Mouse (Mus musculus): Measurements from ENCODE around the gene Retreg3. TPM values are rescaled to one million over a fixed set of nuclear protein-coding genes. Genes with fewer than 3 reads are reported as not detected.

Gene Retreg3
- polyA plus RNA-seq, 1 experiment, result 41.2 TPM

DNA sequence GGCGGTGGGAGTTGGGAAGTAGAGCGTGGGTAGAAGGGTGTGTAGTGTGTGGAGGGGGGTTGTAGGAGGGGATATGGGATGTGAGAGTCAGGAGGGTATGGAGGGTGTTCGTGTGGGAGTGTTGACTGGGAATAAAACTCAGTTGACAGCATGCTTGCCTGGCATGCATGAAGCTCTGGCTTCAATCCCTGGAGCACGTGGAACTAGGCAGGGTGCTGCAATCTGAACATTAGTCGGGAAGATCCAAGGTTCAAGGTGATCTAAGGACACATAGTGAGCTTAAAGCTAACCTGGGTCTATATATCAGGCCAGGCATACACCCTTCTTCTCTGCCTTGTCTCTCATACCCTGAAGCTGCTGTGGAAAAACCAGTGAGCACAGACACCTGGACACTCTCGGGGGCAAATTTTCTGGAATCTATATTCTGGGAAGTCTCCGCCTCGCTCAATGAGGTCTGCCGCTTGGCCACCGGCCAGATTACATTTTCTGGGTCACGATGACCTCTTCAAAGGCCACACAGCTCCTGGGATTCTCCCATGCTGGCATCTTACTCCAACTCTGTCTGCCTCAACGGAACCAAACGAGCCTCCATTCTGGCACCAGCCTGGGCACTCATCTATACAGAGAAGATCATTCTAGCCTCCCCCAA, 14.6 kb upstream of the Retreg3 start:
- Histone ChIP-seq H3K36me3 (ENCODE audit: control insufficient read depth, insufficient read depth) (no peaks in the 10 kb centered on the region), H3K4me2 (ENCODE audit: low read depth) (no peak overlapping the region), H3K4me3 (no peak overlapping the region), H3K79me2 (ENCODE audit: control insufficient read depth, insufficient read depth) (no peaks in the 10 kb centered on the region), H3ac (ENCODE audit: control insufficient read depth, insufficient read length) (no peak overlapping the region), H3K27me3 (ENCODE audit: control insufficient read depth, insufficient read depth, insufficient read length) (no peaks in the 10 kb centered on the region)
- no peak for TF ChIP-seq POLR2AphosphoS2 (IDR thresholded peaks at IDR 0.05; ENCODE audit: insufficient read length, low read depth)
- TF ChIP-seq USF1 (IDR thresholded peaks at IDR 0.05; ENCODE audit: low read depth), result no peak
- TF ChIP-seq MYOD1 (IDR thresholded peaks at IDR 0.05; ENCODE audit: control insufficient read depth in 1 of 3, insufficient read length in 2 of 3, low read depth in 2 of 3), result no peak
- no peak for TF ChIP-seq MAX (IDR thresholded peaks at IDR 0.05; ENCODE audit: low read depth)
- no peak for TF ChIP-seq CEBPB (IDR thresholded peaks at IDR 0.05; ENCODE audit: insufficient read depth, poor library complexity, severe bottlenecking)
- no peak for TF ChIP-seq POLR2A (IDR thresholded peaks at IDR 0.05; ENCODE audit: insufficient read length, low read depth)
- TF ChIP-seq REST (IDR thresholded peaks at IDR 0.05; ENCODE audit: insufficient read depth, insufficient read length), result no peak
- TF ChIP-seq SRF (IDR thresholded peaks at IDR 0.05; ENCODE audit: control insufficient read depth, insufficient read length, low read depth), result no peak

DNA sequence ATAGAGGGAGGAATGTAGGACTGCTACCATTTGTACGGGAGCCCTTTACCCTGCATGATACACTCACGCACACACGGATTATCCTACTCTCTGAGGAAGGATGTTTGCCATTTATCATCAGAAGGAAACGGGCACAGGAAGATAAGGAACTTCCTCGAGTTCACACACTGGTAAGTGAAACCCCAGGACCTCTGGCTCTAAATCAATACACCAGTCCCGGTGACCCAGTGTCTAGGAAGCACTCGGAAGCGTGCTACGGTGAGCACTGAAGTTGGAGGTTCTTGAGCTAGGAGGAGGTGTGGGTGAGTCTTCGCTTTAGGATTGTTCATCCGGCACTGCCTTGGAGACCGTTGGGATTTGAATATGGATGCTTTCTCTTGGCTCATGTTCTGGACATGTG, 13.3 kb upstream of the Retreg3 start:
- H3K4me2 ChIP-seq (ENCODE audit: low read depth), result no peak overlapping the region
- no peak for TF ChIP-seq SRF (IDR thresholded peaks at IDR 0.05; ENCODE audit: control insufficient read depth, insufficient read length, low read depth)
- TF ChIP-seq E2F4 (IDR thresholded peaks at IDR 0.05; ENCODE audit: insufficient read depth), result no peak
- TF ChIP-seq TCF12 (IDR thresholded peaks at IDR 0.05; ENCODE audit: insufficient read depth, poor library complexity, severe bottlenecking), result no peak
- no peak for TF ChIP-seq REST (IDR thresholded peaks at IDR 0.05; ENCODE audit: insufficient read depth, insufficient read length)

DNA sequence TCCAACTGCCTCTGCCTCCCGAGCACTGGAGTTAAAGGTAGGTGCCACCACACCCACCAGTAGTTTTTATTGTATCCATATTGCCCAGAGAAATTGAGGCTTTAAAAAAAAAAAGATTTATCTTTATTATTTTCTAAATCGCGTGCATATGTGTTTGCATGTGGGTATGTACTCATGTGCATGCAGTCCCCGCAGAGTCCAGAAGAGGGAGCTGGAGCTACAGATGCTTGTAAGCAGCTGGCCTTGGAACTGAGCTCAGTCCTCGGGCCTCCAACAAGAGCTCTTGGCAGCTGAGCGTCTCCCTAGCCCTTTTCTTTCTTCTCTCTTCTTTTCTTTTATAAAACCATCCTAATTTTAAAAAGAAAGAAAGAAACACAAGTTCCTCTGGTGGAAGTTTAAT, 12.0 kb upstream of the Retreg3 start:
- no peak for TF ChIP-seq USF1 (IDR thresholded peaks at IDR 0.05; ENCODE audit: low read depth)
- TF ChIP-seq MYOD1 (IDR thresholded peaks at IDR 0.05; ENCODE audit: control insufficient read depth in 1 of 3, insufficient read length in 2 of 3, low read depth in 2 of 3), result no peak
- no peak for TF ChIP-seq SRF (IDR thresholded peaks at IDR 0.05; ENCODE audit: control insufficient read depth, insufficient read length, low read depth)
- TF ChIP-seq POLR2AphosphoS2 (IDR thresholded peaks at IDR 0.05; ENCODE audit: insufficient read length, low read depth), result no peak
- no peak for TF ChIP-seq POLR2A (IDR thresholded peaks at IDR 0.05; ENCODE audit: insufficient read length, low read depth)
- no peak for TF ChIP-seq MYOG (IDR thresholded peaks at IDR 0.05; ENCODE audit: control insufficient read depth in 1 of 3, insufficient read depth in 1 of 3, insufficient read length in 2 of 3, low read depth in 2 of 3)
- no peak for TF ChIP-seq CEBPB (IDR thresholded peaks at IDR 0.05; ENCODE audit: insufficient read depth, poor library complexity, severe bottlenecking)
- no peak for TF ChIP-seq TCF3 (IDR thresholded peaks at IDR 0.05; ENCODE audit: insufficient read length, low read depth)
- no peak for TF ChIP-seq E2F4 (IDR thresholded peaks at IDR 0.05; ENCODE audit: insufficient read depth)
- TF ChIP-seq MAX (IDR thresholded peaks at IDR 0.05; ENCODE audit: low read depth), result no peak
- TF ChIP-seq TCF12 (IDR thresholded peaks at IDR 0.05; ENCODE audit: insufficient read depth, poor library complexity, severe bottlenecking), result no peak
- TF ChIP-seq REST (IDR thresholded peaks at IDR 0.05; ENCODE audit: insufficient read depth, insufficient read length), result no peak
- Histone ChIP-seq H3K36me3 (ENCODE audit: control insufficient read depth, insufficient read depth) (peaks cover under 1% of the 10 kb centered on the region), H3ac (ENCODE audit: control insufficient read depth, insufficient read length) (no peak overlapping the region), H3K79me2 (ENCODE audit: control insufficient read depth, insufficient read depth) (no peaks in the 10 kb centered on the region), H3K27me3 (ENCODE audit: control insufficient read depth, insufficient read depth, insufficient read length) (no peaks in the 10 kb centered on the region), H3K4me3 (no peak overlapping the region), H3K4me2 (ENCODE audit: low read depth) (no peak overlapping the region)

More for the DNA sequence above, 13.3 kb upstream of the Retreg3 start:
- H3K27me3 ChIP-seq (ENCODE audit: control insufficient read depth, insufficient read depth, insufficient read length), result no peaks in the 10 kb centered on the region
- no peaks in the 10 kb centered on the region for H3K79me2 ChIP-seq (ENCODE audit: control insufficient read depth, insufficient read depth)
- no peaks in the 10 kb centered on the region for H3K36me3 ChIP-seq (ENCODE audit: control insufficient read depth, insufficient read depth)
- H3ac ChIP-seq (ENCODE audit: control insufficient read depth, insufficient read length), result no peak overlapping the region
- no peak overlapping the region for H3K4me3 ChIP-seq

DNA sequence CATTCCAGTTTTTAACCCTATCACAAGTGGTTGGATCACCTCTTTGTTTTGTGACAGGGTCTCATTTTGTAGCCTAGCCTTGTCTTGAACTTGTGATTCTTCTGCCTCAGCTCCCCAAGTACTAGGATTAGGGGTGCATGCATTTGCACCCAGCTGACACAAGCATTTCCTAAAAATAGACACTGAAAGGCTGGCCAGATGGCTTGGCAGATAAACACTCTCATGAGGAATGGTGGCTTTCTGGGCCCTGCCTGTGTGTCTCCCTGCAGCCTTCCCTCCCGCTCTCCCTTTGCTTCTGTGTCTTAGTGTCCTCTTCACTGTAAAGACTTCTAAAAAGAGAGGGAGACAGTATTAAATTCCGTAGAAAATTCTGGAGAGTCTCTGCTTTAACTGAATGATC, 11.5 kb upstream of the Retreg3 start:
- no peak overlapping the region for H3ac ChIP-seq (ENCODE audit: control insufficient read depth, insufficient read length)
- H3K27me3 ChIP-seq (ENCODE audit: control insufficient read depth, insufficient read depth, insufficient read length), result no peaks in the 10 kb centered on the region
- peak in 1 of 3 experiments; percentile 25 for TF ChIP-seq MYOD1 (IDR thresholded peaks at IDR 0.05; ENCODE audit: control insufficient read depth in 1 of 3, insufficient read length in 2 of 3, low read depth in 2 of 3)
- TF ChIP-seq POLR2AphosphoS2 (IDR thresholded peaks at IDR 0.05; ENCODE audit: insufficient read length, low read depth), result no peak
- peak overlapping the region; percentile 56 for H3K4me2 ChIP-seq (ENCODE audit: low read depth)
- H3K4me3 ChIP-seq, result no peak overlapping the region
- H3K79me2 ChIP-seq (ENCODE audit: control insufficient read depth, insufficient read depth), result no peaks in the 10 kb centered on the region
- peaks cover 3% of the 10 kb centered on the region for H3K36me3 ChIP-seq (ENCODE audit: control insufficient read depth, insufficient read depth)

DNA sequence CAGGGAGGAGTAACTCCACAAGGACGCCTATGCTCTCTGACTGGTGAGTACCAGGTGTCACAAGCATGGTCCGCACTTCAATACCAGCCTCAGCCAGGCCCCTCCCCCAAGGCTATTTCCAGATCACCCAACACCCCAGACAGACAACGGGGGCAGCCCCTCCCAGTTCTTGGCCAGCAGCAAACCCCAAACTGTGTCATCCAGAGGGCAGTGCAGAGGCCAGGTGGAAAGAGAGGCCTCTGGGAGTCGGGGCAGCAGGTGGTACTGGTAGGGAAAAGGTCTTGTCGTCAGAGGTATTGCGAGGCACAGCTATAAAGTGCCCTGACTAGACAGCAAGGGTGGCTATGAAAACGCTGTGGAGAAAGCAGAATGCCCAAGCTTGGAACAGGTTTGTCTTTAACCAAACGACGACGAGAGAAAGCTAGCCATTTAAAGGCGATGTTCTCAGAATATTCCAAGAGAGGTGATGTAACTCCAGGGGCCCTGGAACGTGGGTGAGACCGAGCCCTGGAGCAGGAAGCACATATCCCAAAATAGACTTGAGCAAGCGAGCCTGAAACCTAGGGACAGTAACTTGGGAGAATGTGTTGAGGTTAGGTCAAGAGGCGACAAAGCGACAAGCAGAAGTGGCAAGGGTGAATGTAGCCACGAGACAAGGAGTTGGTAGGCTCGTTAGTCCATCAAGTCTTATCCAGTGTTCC, 10.5 kb upstream of the Retreg3 start:
- Histone ChIP-seq H3K27me3 (ENCODE audit: control insufficient read depth, insufficient read depth, insufficient read length) (no peaks in the 10 kb centered on the region), H3K36me3 (ENCODE audit: control insufficient read depth, insufficient read depth) (peaks cover 3% of the 10 kb centered on the region), H3ac (ENCODE audit: control insufficient read depth, insufficient read length) (no peak overlapping the region), H3K4me3 (no peak overlapping the region), H3K4me2 (ENCODE audit: low read depth) (peak overlapping the region; percentile 56), H3K79me2 (ENCODE audit: control insufficient read depth, insufficient read depth) (no peaks in the 10 kb centered on the region)
- TF ChIP-seq E2F4 (IDR thresholded peaks at IDR 0.05; ENCODE audit: insufficient read depth) (no peak), MYOD1 (IDR thresholded peaks at IDR 0.05; ENCODE audit: control insufficient read depth in 1 of 3, insufficient read length in 2 of 3, low read depth in 2 of 3) (peak in 2 of 3 experiments; percentile 38 to 76), MYOG (IDR thresholded peaks at IDR 0.05; ENCODE audit: control insufficient read depth in 1 of 3, insufficient read depth in 1 of 3, insufficient read length in 2 of 3, low read depth in 2 of 3) (peak in 2 of 3 experiments; percentile 2 to 75)

Data from myocyte (in vitro differentiated cells).